Mouse (Mus musculus): ENCODE measurements around the gene Pus3. TPM values are rescaled to one million over a fixed set of nuclear protein-coding genes. Genes with fewer than 3 reads are reported as not detected.

Gene Pus3
- polyA plus RNA-seq, 1 experiment from 2014 or later: 16.9 TPM

DNA sequence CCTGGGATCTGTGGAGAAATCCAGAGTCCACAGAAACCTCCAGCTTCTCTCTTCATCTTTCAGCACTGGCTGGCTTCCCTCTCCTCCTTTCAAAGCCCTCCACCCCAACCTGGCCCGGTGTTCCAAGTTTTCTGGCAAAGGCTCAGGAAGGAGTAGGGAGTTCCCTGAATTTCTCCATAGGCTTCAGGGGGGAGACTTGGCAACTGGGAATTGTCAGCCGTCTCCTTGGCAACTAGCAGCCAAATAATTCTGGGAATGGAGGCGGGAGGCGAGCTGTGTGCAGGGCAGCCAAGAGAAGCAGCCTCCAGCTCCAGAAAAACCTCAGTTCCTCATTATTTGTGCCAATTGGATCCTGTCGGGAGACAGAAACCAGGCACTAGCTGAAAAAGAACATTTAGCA lies 34.9 kb upstream of the Pus3 start:
- H3K27me3 ChIP-seq (ENCODE audit: control insufficient read depth, insufficient read depth, low read length): no peaks in the 10 kb centered on the region
- H3K9me3 ChIP-seq (replicated peaks; ENCODE audit: control insufficient read depth, low read length): no peaks in the 10 kb centered on the region
- H3K4me2 ChIP-seq (ENCODE audit: low read depth, low read length): no peak overlapping the region; the same call in 1 of the 2 replicates
- H3K27ac ChIP-seq (ENCODE audit: low read length): peak overlapping the region; percentile 74; the same call in 1 of the 2 replicates
- 25% methylated on average over 5 of the region's 5 CpGs for WGBS
- H3K36me3 ChIP-seq (ENCODE audit: control insufficient read depth, insufficient read depth, low read length): no peaks in the 10 kb centered on the region
- H3K9ac ChIP-seq (ENCODE audit: low read length): no peak overlapping the region
- H3K4me3 ChIP-seq (replicated peaks; ENCODE audit: low read length): no peak overlapping the region
- ATAC-seq (ENCODE audit: insufficient read depth, low FRiP score): peak; percentile 89; the same call in 1 of the 2 replicates
- 0 out of 2 replicates have a peak, but pooled peaks cover 6% of the 10 kb centered on the region for H3K4me1 ChIP-seq (ENCODE audit: control insufficient read depth, insufficient read depth, low read length)

- no peaks in the 10 kb centered on the region for H3K9me3 ChIP-seq (replicated peaks; ENCODE audit: control insufficient read depth, low read length)
- H3K4me1 ChIP-seq (ENCODE audit: control insufficient read depth, insufficient read depth, low read length): 0 out of 2 replicates have a peak, but pooled peaks cover 6% of the 10 kb centered on the region
- H3K4me3 ChIP-seq (replicated peaks; ENCODE audit: low read length): no peak overlapping the region
- H3K27ac ChIP-seq (ENCODE audit: low read length): peak overlapping the region; percentile 74; the same call in 1 of the 2 replicates
- H3K4me2 ChIP-seq (ENCODE audit: low read depth, low read length): no peak overlapping the region; the same call in 1 of the 2 replicates
- H3K27me3 ChIP-seq (ENCODE audit: control insufficient read depth, insufficient read depth, low read length): no peaks in the 10 kb centered on the region
- WGBS: 10% methylated on average over 7 of the region's 7 CpGs
- H3K36me3 ChIP-seq (ENCODE audit: control insufficient read depth, insufficient read depth, low read length): no peaks in the 10 kb centered on the region
- ATAC-seq (ENCODE audit: insufficient read depth, low FRiP score): peak; percentile 78
- no peak overlapping the region for H3K9ac ChIP-seq (ENCODE audit: low read length)
Measured at GRCm38 (mm10) chr9:35523941-35524411, 34.4 kb upstream of the Pus3 start.

DNA sequence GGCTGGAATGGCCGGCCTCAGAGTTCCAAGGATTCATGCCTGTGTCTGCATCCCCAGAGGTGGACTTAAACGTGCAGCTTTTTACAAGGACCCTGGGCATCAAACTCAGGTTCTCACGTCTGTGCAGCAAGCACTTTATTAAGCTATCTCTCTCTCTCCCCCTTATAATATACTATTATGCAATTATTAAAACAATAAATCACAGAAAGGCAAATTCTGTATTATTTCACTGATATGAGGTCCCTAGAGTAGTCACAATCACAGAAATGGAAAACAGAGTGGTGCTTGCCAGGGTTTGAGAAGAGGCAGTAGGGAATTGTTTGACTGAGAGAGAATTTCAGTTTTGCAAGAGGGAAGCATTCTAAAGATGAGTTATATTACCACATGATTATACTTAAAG lies 29.3 kb upstream of the Pus3 start:
- Histone ChIP-seq H3K9ac (ENCODE audit: low read length) (no peak overlapping the region), H3K4me1 (ENCODE audit: control insufficient read depth, insufficient read depth, low read length) (0 out of 2 replicates have a peak, but pooled peaks cover 1% of the 10 kb centered on the region), H3K4me2 (ENCODE audit: low read depth, low read length) (no peak overlapping the region), H3K36me3 (ENCODE audit: control insufficient read depth, insufficient read depth, low read length) (no peaks in the 10 kb centered on the region), H3K27ac (ENCODE audit: low read length) (no peak overlapping the region), H3K9me3 (replicated peaks; ENCODE audit: control insufficient read depth, low read length) (no peaks in the 10 kb centered on the region), H3K4me3 (replicated peaks; ENCODE audit: low read length) (no peak overlapping the region), H3K27me3 (ENCODE audit: control insufficient read depth, insufficient read depth, low read length) (no peaks in the 10 kb centered on the region)
- WGBS: 73% methylated on average over 3 of the region's 3 CpGs
- no peak for ATAC-seq (ENCODE audit: insufficient read depth, low FRiP score)

- Histone ChIP-seq H3K4me2 (ENCODE audit: low read depth, low read length) (no peak overlapping the region), H3K4me3 (replicated peaks; ENCODE audit: low read length) (no peak overlapping the region), H3K27ac (ENCODE audit: low read length) (peak overlapping the region; percentile 33; the same call in 1 of the 2 replicates), H3K4me1 (ENCODE audit: control insufficient read depth, insufficient read depth, low read length) (no peaks in the 10 kb centered on the region), H3K36me3 (ENCODE audit: control insufficient read depth, insufficient read depth, low read length) (no peaks in the 10 kb centered on the region), H3K9ac (ENCODE audit: low read length) (no peak overlapping the region), H3K27me3 (ENCODE audit: control insufficient read depth, insufficient read depth, low read length) (no peaks in the 10 kb centered on the region), H3K9me3 (replicated peaks; ENCODE audit: control insufficient read depth, low read length) (no peaks in the 10 kb centered on the region)
- no peak for ATAC-seq (ENCODE audit: insufficient read depth, low FRiP score)
- WGBS: 23% methylated on average over 1 of the region's 1 CpGs
Measured at GRCm38 (mm10) chr9:35529796-35530195, 28.6 kb upstream of the Pus3 start.

- no peak overlapping the region for H3K9ac ChIP-seq (ENCODE audit: low read length)
- ATAC-seq (ENCODE audit: insufficient read depth, low FRiP score): no peak
- no peaks in the 10 kb centered on the region for H3K4me1 ChIP-seq (ENCODE audit: control insufficient read depth, insufficient read depth, low read length)
Measured at GRCm38 (mm10) chr9:35533266-35533665, 25.1 kb upstream of the Pus3 start.

GRCm38 (mm10) chr9:35535110-35535509 lies 23.3 kb upstream of the Pus3 start:
- Histone ChIP-seq H3K4me2 (ENCODE audit: low read depth, low read length) (no peak overlapping the region), H3K9ac (ENCODE audit: low read length) (no peak overlapping the region), H3K4me3 (replicated peaks; ENCODE audit: low read length) (no peak overlapping the region), H3K27ac (ENCODE audit: low read length) (no peak overlapping the region), H3K4me1 (ENCODE audit: control insufficient read depth, insufficient read depth, low read length) (no peaks in the 10 kb centered on the region), H3K27me3 (ENCODE audit: control insufficient read depth, insufficient read depth, low read length) (no peaks in the 10 kb centered on the region), H3K36me3 (ENCODE audit: control insufficient read depth, insufficient read depth, low read length) (no peaks in the 10 kb centered on the region), H3K9me3 (replicated peaks; ENCODE audit: control insufficient read depth, low read length) (no peaks in the 10 kb centered on the region)
- peak; percentile 76; the same call in 1 of the 2 replicates for ATAC-seq (ENCODE audit: insufficient read depth, low FRiP score)
- WGBS: 6% methylated on average over 2 of the region's 2 CpGs

More at GRCm38 (mm10) chr9:35533266-35533665, 25.1 kb upstream of the Pus3 start:
- no peaks in the 10 kb centered on the region for H3K9me3 ChIP-seq (replicated peaks; ENCODE audit: control insufficient read depth, low read length)
- H3K36me3 ChIP-seq (ENCODE audit: control insufficient read depth, insufficient read depth, low read length): no peaks in the 10 kb centered on the region
- no peak overlapping the region for H3K4me3 ChIP-seq (replicated peaks; ENCODE audit: low read length)
- 56% methylated on average over 9 of the region's 9 CpGs for WGBS
- no peak overlapping the region for H3K4me2 ChIP-seq (ENCODE audit: low read depth, low read length)
- peak overlapping the region; percentile 17; the same call in 1 of the 2 replicates for H3K27ac ChIP-seq (ENCODE audit: low read length)
- no peaks in the 10 kb centered on the region for H3K27me3 ChIP-seq (ENCODE audit: control insufficient read depth, insufficient read depth, low read length)

- no peak for ATAC-seq (ENCODE audit: insufficient read depth, low FRiP score)
- 68% methylated on average over 4 of the region's 4 CpGs for WGBS
- H3K4me3 ChIP-seq (replicated peaks; ENCODE audit: low read length): no peak overlapping the region
- no peaks in the 10 kb centered on the region for H3K4me1 ChIP-seq (ENCODE audit: control insufficient read depth, insufficient read depth, low read length)
- H3K27ac ChIP-seq (ENCODE audit: low read length): no peak overlapping the region
- H3K9me3 ChIP-seq (replicated peaks; ENCODE audit: control insufficient read depth, low read length): no peaks in the 10 kb centered on the region
- H3K36me3 ChIP-seq (ENCODE audit: control insufficient read depth, insufficient read depth, low read length): no peaks in the 10 kb centered on the region
- no peak overlapping the region for H3K9ac ChIP-seq (ENCODE audit: low read length)
- H3K27me3 ChIP-seq (ENCODE audit: control insufficient read depth, insufficient read depth, low read length): no peaks in the 10 kb centered on the region
- no peak overlapping the region for H3K4me2 ChIP-seq (ENCODE audit: low read depth, low read length)
Measured at GRCm38 (mm10) chr9:35535876-35536275, 22.5 kb upstream of the Pus3 start.

DNA sequence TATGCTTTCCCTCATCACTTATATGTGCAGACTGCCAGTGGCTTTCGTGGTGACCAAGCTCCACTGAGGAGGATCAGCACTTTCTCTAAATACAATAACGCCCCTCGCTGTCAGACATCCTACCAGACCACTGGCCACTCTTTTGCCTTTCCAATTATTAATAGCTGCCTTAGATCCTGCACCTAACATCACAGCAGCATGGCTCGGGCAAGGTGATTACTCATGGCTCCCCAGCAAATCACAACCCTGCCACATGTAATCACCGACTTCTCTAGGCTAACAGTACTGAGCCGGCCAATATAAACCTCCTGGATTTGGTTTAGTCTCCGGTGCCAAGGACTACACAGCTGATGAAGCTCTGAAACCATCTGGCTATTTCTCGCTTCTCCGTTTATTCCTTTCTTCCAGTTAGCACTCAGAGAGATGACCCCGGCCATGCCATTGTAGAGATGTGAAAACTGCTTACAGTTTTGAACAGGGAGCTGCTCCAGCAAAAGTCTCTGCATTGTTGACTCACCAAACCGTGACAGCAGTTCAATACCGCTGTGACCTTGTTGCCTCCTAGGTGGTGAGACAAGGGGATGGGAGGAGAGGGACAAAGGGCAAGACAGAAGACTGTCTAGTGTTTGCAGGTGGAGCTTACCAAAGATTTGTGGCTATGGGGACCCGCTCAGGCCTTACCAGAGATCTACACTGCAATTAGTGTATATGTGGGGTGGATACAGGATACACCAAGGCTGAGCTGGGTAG lies 19.2 kb upstream of the Pus3 start:
- Histone ChIP-seq H3K27ac (ENCODE audit: low read length) (no peak overlapping the region), H3K4me3 (replicated peaks; ENCODE audit: low read length) (no peak overlapping the region), H3K36me3 (ENCODE audit: control insufficient read depth, insufficient read depth, low read length) (no peaks in the 10 kb centered on the region), H3K4me2 (ENCODE audit: low read depth, low read length) (no peak overlapping the region), H3K9ac (ENCODE audit: low read length) (no peak overlapping the region), H3K27me3 (ENCODE audit: control insufficient read depth, insufficient read depth, low read length) (no peaks in the 10 kb centered on the region), H3K9me3 (replicated peaks; ENCODE audit: control insufficient read depth, low read length) (no peaks in the 10 kb centered on the region), H3K4me1 (ENCODE audit: control insufficient read depth, insufficient read depth, low read length) (no peaks in the 10 kb centered on the region)
- ATAC-seq (ENCODE audit: insufficient read depth, low FRiP score): no peak
- 60% methylated on average over 13 of the region's 13 CpGs for WGBS

DNA sequence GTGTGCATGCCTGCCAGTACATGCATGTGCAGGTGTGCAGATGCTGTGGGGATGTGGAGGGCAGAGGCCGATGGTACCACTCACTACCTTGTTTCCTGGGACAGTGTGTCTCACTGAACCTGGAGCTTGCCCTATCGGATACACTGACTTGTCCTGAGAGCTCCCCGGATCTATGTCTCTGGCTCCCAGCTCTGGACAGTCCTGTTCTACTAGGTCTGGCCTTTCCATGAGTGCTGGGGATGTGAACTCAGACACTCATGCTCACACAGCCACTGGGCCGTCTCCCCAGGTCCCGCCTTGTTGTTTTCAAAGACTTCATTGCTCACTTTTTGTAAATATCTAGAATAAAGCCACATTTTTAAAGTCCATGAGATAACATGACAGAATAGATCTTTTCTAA lies 17.4 kb upstream of the Pus3 start:
- 76% methylated on average over 5 of the region's 5 CpGs for WGBS
- H3K9ac ChIP-seq (ENCODE audit: low read length): no peak overlapping the region
- H3K36me3 ChIP-seq (ENCODE audit: control insufficient read depth, insufficient read depth, low read length): no peaks in the 10 kb centered on the region
- H3K4me2 ChIP-seq (ENCODE audit: low read depth, low read length): no peak overlapping the region
- H3K27ac ChIP-seq (ENCODE audit: low read length): no peak overlapping the region
- H3K4me3 ChIP-seq (replicated peaks; ENCODE audit: low read length): no peak overlapping the region
- ATAC-seq (ENCODE audit: insufficient read depth, low FRiP score): 0 out of 2 replicates have a peak, but pooled peaks have one; percentile 43
- H3K9me3 ChIP-seq (replicated peaks; ENCODE audit: control insufficient read depth, low read length): no peaks in the 10 kb centered on the region
- no peaks in the 10 kb centered on the region for H3K27me3 ChIP-seq (ENCODE audit: control insufficient read depth, insufficient read depth, low read length)
- no peaks in the 10 kb centered on the region for H3K4me1 ChIP-seq (ENCODE audit: control insufficient read depth, insufficient read depth, low read length)

All from stomach, embryonic 16.5 days (tissue).